Mouse (Mus musculus): ENCODE results near the gene Galnt7. TPM values are rescaled to one million over a fixed set of nuclear protein-coding genes. Genes with fewer than 3 reads are reported as not detected.

Galnt7 gene
- total and polyA plus RNA-seq, 3 experiments, result 26.7 to 33.5 (median 32.7) TPM

- Histone ChIP-seq H3K27me3 (replicated peaks) (no peaks in the 10 kb centered on the region), H3K9ac (ENCODE audit: insufficient read depth, low read depth) (no peak overlapping the region), H3K4me2 (ENCODE audit: insufficient read depth, low read depth, poor library complexity, severe bottlenecking) (no peak overlapping the region), H3K27ac (ENCODE audit: insufficient read depth, low read depth) (no peak overlapping the region), H3K4me1 (ENCODE audit: control insufficient read depth in 1 of 2, insufficient read depth in 2 of 2) (peaks cover 0 to 9% of the 10 kb centered on the region in 2 experiments; a peak in 2 of 4 replicates), H3K4me3 (replicated peaks in 1 of 3; ENCODE audit: low read depth in 2 of 3, low read length in 2 of 3, poor library complexity in 1 of 3) (no peak overlapping the region), H3K9me3 (replicated peaks; ENCODE audit: low read length) (no peaks in the 10 kb centered on the region), H3K36me3 (replicated peaks in 1 of 2; ENCODE audit: control insufficient read depth in 1 of 2, insufficient read depth in 1 of 2, low read length in 1 of 2) (peaks cover 19 to 58% of the 10 kb centered on the region in 2 experiments), H3K79me2 (replicated peaks; ENCODE audit: control insufficient read depth, extremely low read depth, insufficient read depth, poor library complexity, severe bottlenecking) (peaks cover 3% of the 10 kb centered on the region)
- dilution Hi-C loops (cut with MboI; ENCODE audit: extremely low pct_ligation_motif_present, extremely low pct_unique_long_range_greater_than_20kb, low sequenced_read_pairs) (no loop called here), in situ Hi-C loops (cut with MboI; ENCODE audit: low pct_ligation_motif_present, low pct_unique_long_range_greater_than_20kb, low sequenced_read_pairs) (no loop called here)
- DNase-seq (ENCODE audit: extremely low read depth), result no peak
- no peak for TF ChIP-seq ZMIZ1 (IDR thresholded peaks at IDR 0.05; ENCODE audit: low read depth, low read length)
- TF ChIP-seq E2F4 (IDR thresholded peaks at IDR 0.05; ENCODE audit: insufficient replicate concordance, low read depth, low read length), result no peak
- no peak for TF ChIP-seq USF1 (IDR thresholded peaks at IDR 0.05; ENCODE audit: low read depth, low read length)
- no peak for TF ChIP-seq USF2 (conservative IDR thresholded peaks at IDR 0.05; ENCODE audit: low read depth, low read length)
- TF ChIP-seq CHD2 (IDR thresholded peaks at IDR 0.05; ENCODE audit: low read length), result no peak
- TF ChIP-seq RAD21 (IDR thresholded peaks at IDR 0.05; ENCODE audit: low read depth, low read length), result no peak
- no peak for TF ChIP-seq NELFE (IDR thresholded peaks at IDR 0.05; ENCODE audit: low read depth, low read length)
- TF ChIP-seq SIN3A (IDR thresholded peaks at IDR 0.05; ENCODE audit: low read length), result no peak
- TF ChIP-seq MAFK (IDR thresholded peaks at IDR 0.05; ENCODE audit: insufficient replicate concordance, low read length), result no peak
- no peak for TF ChIP-seq HCFC1 (IDR thresholded peaks at IDR 0.05; ENCODE audit: low read depth, low read length)
- TF ChIP-seq SMC3 (IDR thresholded peaks at IDR 0.05; ENCODE audit: low read depth, low read length), result no peak
- no peak for TF ChIP-seq TCF12 (IDR thresholded peaks at IDR 0.05; ENCODE audit: low read depth, low read length)
Observed at GRCm38 (mm10) chr8:57569400-57569795, 83.4 kb downstream of the Galnt7 start.

GRCm38 (mm10) chr8:57568633-57569399 lies 84.0 kb downstream of the Galnt7 start:
- no peaks in the 10 kb centered on the region for H3K9me3 ChIP-seq (replicated peaks; ENCODE audit: low read length)
- H3K9ac ChIP-seq (ENCODE audit: insufficient read depth, low read depth), result no peak overlapping the region
- no peak for DNase-seq (ENCODE audit: extremely low read depth)
- no peak overlapping the region for H3K4me3 ChIP-seq (replicated peaks in 1 of 3; ENCODE audit: low read depth in 2 of 3, low read length in 2 of 3, poor library complexity in 1 of 3)
- H3K79me2 ChIP-seq (replicated peaks; ENCODE audit: control insufficient read depth, extremely low read depth, insufficient read depth, poor library complexity, severe bottlenecking), result peaks cover 3% of the 10 kb centered on the region
- dilution Hi-C loops (cut with MboI; ENCODE audit: extremely low pct_ligation_motif_present, extremely low pct_unique_long_range_greater_than_20kb, low sequenced_read_pairs), result no loop called here
- H3K4me1 ChIP-seq (ENCODE audit: control insufficient read depth in 1 of 2, insufficient read depth in 2 of 2), result peaks cover 0 to 3% of the 10 kb centered on the region in 2 experiments; a peak in 2 of 4 replicates
- no peak overlapping the region for H3K4me2 ChIP-seq (ENCODE audit: insufficient read depth, low read depth, poor library complexity, severe bottlenecking)
- no peaks in the 10 kb centered on the region for H3K27me3 ChIP-seq (replicated peaks)
- peaks cover 20 to 62% of the 10 kb centered on the region in 2 experiments for H3K36me3 ChIP-seq (replicated peaks in 1 of 2; ENCODE audit: control insufficient read depth in 1 of 2, insufficient read depth in 1 of 2, low read length in 1 of 2)
- TF ChIP-seq ZC3H11A (IDR thresholded peaks at IDR 0.05; ENCODE audit: low read depth, low read length) (no peak), TBP (conservative IDR thresholded peaks at IDR 0.05; ENCODE audit: low read depth, low read length) (no peak), MAFK (IDR thresholded peaks at IDR 0.05; ENCODE audit: insufficient replicate concordance, low read length) (no peak), USF1 (IDR thresholded peaks at IDR 0.05; ENCODE audit: low read depth, low read length) (no peak), IRF4 (IDR thresholded peaks at IDR 0.05; ENCODE audit: low read depth, low read length) (no peak), KAT2A (IDR thresholded peaks at IDR 0.05; ENCODE audit: insufficient replicate concordance, low read length) (no peak), ZMIZ1 (IDR thresholded peaks at IDR 0.05; ENCODE audit: low read depth, low read length) (no peak), POLR2A (IDR thresholded peaks at IDR 0.05; ENCODE audit: low read depth, low read length) (no peak), RCOR1 (conservative IDR thresholded peaks at IDR 0.05; ENCODE audit: low read depth, low read length) (no peak)
- in situ Hi-C loops (cut with MboI; ENCODE audit: low pct_ligation_motif_present, low pct_unique_long_range_greater_than_20kb, low sequenced_read_pairs), result no loop called here
- no peak overlapping the region for H3K27ac ChIP-seq (ENCODE audit: insufficient read depth, low read depth)

Measured in CH12.LX (cell line).